Mouse (Mus musculus) limb, embryonic 14.5 days (tissue): ENCODE data around the gene Oas1e. TPM values are rescaled to one million over a fixed set of nuclear protein-coding genes. Genes with fewer than 3 reads are reported as not detected.

Experiments used
- ATAC-seq: fragments of 200-750 bp; cut with Nextera tagmentation; 2 replicates; pipeline ENCODE4 v1.8.0; 2017; ENCODE audit warnings: low read depth, moderate number of reproducible peaks, moderate TSS enrichment; ENCODE audit not compliant: low FRiP score
- DNase-seq: peaks from one replicate; pipeline ENCODE4 v3.0.0-alpha.2; 2015; ENCODE audit warnings: low spot score
- H3K27ac ChIP-seq: fragments of 300-500 bp; sonication (generic); replicated peaks from 2 replicates; pipeline ENCODE4 v1.5.1; 2014; ENCODE audit warnings: low read depth, mild to moderate bottlenecking, low read length, moderate library complexity, mixed read lengths
- H3K27me3 ChIP-seq: fragments of 300-500 bp; sonication (generic); 2 replicates; pipeline ENCODE4 v1.6.1; 2014; ENCODE audit warnings: low read length, mixed read lengths; ENCODE audit not compliant: control insufficient read depth, insufficient read depth
- H3K36me3 ChIP-seq: fragments of 300-500 bp; sonication (generic); 2 replicates; pipeline ENCODE4 v1.6.1; 2014; ENCODE audit warnings: mild to moderate bottlenecking, low read length, moderate library complexity, mixed read lengths; ENCODE audit not compliant: control insufficient read depth, insufficient read depth
- H3K4me1 ChIP-seq: fragments of 300-500 bp; sonication (generic); 2 replicates; pipeline ENCODE4 v1.6.1; 2014; ENCODE audit warnings: antibody characterized with exemption, low read length, mixed read lengths; ENCODE audit not compliant: control insufficient read depth, insufficient read depth
- H3K4me2 ChIP-seq: fragments of 300-500 bp; sonication (generic); replicated peaks from 2 replicates; pipeline ENCODE4 v1.6.1; 2014; ENCODE audit warnings: low read depth, mild to moderate bottlenecking, low read length, moderate library complexity; ENCODE audit not compliant: severe bottlenecking
- H3K4me3 ChIP-seq: fragments of 300-500 bp; sonication (generic); replicated peaks from 2 replicates; pipeline ENCODE4 v1.5.1; 2014; ENCODE audit warnings: low read length
- H3K9ac ChIP-seq: fragments of 300-500 bp; sonication (generic); 2 replicates; pipeline ENCODE4 v1.6.1; 2014; ENCODE audit warnings: mild to moderate bottlenecking, low read depth, low read length, moderate library complexity; ENCODE audit not compliant: severe bottlenecking
- H3K9me3 ChIP-seq: fragments of 300-500 bp; sonication (generic); 2 replicates; pipeline ENCODE4 v1.6.1; 2016; ENCODE audit warnings: low read length; ENCODE audit not compliant: control insufficient read depth
- POLR2A ChIP-seq: fragments of 200-500 bp; IDR thresholded peaks from 2 replicates; pipeline ENCODE4 v1.8.0; 2012; ENCODE audit warnings: inconsistent platforms, mild to moderate bottlenecking, moderate library complexity, borderline replicate concordance; ENCODE audit not compliant: insufficient read depth, insufficient read length; ENCODE audit errors: extremely low read depth
- WGBS: fragments of 180-500 bp; shearing (Covaris S2); extraction: QIAGEN DNeasy Blood & Tissue Kit; methylation state at CpG from one replicate; pipeline ENCODE4 v1.1.7; 2014; 5-methylcytosine and 5-hydroxymethylcytosine counted together
- polyA plus RNA-seq, 2 experiments: library from polyadenylated mRNA; depleted of rRNA in 1 of 2; stranded (reverse) in 1 of 2; unstranded in 1 of 2; fragments of >200 nt; fragmentation: Nextera tagmentation in 1 of 2; extraction: Ambion mirVana in 1 of 2; gene quantifications; 2 replicates each; pipeline versions ENCODE4 v1.2.1 to v1.2.3; 2012 to 2014

Gene Oas1e
- polyA plus RNA-seq, 2 experiments, result not detected

DNA sequence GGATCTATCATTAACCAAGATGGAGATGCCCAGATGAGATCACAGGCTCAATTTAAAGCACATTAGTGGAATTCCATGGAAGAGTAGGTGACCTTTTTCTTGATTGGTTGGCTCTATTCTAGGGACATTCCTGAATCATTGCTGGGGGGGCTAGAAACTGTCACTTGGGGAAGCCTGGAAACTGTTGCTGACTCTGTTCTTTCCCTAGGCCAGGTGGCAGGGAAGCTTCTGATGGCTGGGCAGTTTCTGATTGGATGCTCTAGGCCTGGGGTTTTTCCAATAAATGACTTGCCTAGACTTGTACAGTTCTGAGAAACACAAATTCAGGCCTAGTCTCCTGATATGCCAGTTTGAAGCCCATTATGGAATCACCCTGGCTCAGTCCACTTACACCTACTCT lies 23.7 kb upstream of the Oas1e start:
- H3K9ac ChIP-seq, result no peak overlapping the region
- H3K4me2 ChIP-seq, result no peak overlapping the region
- H3K36me3 ChIP-seq, result no peaks in the 10 kb centered on the region
- no peak for ATAC-seq
- no peaks in the 10 kb centered on the region for H3K27me3 ChIP-seq
- no peak for TF ChIP-seq POLR2A
- no peak for DNase-seq
- peaks cover 10% of the 10 kb centered on the region; the same call in 1 of the 2 replicates for H3K9me3 ChIP-seq
- no peak overlapping the region for H3K4me3 ChIP-seq
- no peaks in the 10 kb centered on the region for H3K4me1 ChIP-seq
- H3K27ac ChIP-seq, result no peak overlapping the region

DNA sequence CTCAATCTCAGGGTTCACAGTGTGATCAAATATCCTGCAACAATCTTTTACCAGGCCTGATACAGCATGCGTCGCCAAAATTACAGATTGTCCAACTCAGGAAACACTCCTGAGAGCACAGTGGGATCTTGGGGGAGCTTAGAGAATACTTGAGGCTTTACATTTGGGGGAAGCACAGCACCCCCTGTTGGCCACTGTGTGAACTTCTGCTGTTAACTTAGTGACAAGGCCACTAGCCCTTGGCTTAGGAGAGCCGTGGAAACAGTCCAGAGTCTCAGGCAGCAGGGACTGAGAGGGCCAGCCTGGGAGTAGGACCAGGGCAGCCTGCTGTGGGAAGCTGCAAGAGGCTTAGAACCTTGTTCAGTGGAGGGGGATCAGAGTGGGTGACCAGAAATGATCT lies 20.6 kb upstream of the Oas1e start:
- H3K4me1 ChIP-seq, result peaks cover 4% of the 10 kb centered on the region; the same call in 1 of the 2 replicates
- no peak overlapping the region for H3K27ac ChIP-seq
- H3K4me2 ChIP-seq, result no peak overlapping the region
- WGBS, result 48% methylated on average over 3 of the region's 3 CpGs
- H3K4me3 ChIP-seq, result no peak overlapping the region
- no peaks in the 10 kb centered on the region for H3K27me3 ChIP-seq
- H3K36me3 ChIP-seq, result no peaks in the 10 kb centered on the region
- H3K9ac ChIP-seq, result no peak overlapping the region
- TF ChIP-seq POLR2A, result no peak
- ATAC-seq (no peak), DNase-seq (no peak)
- peaks cover 10% of the 10 kb centered on the region; the same call in 1 of the 2 replicates for H3K9me3 ChIP-seq

DNA sequence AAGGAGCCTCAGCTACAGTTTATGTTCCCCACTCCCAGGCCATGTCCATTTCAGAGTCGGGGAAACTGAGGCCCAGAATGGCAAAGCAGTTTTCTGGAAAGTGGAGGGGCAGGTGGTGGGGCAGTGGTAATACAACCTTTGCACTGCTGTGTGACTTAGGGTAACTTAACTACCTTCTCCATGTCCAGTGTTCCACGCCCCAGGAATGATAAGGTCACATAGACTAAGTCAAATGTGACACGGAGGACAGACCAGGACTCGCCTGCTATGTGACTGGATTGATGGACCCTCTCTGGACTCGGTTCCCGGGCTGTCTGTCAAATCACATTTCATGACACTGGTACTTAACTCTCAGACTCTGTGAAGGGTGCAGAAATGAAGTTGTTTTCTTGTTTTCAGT lies 17.7 kb upstream of the Oas1e start:
- ATAC-seq (no peak), DNase-seq (no peak)
- Histone ChIP-seq H3K27ac (no peak overlapping the region), H3K27me3 (no peaks in the 10 kb centered on the region), H3K4me1 (peaks cover 4% of the 10 kb centered on the region; the same call in 1 of the 2 replicates), H3K9me3 (no peaks in the 10 kb centered on the region), H3K4me2 (peak overlapping the region; percentile 57), H3K36me3 (no peaks in the 10 kb centered on the region), H3K4me3 (peak overlapping the region; percentile 24), H3K9ac (peak overlapping the region; percentile 1; the same call in 1 of the 2 replicates)
- TF ChIP-seq POLR2A, result no peak
- 85% methylated on average over 6 of the region's 6 CpGs for WGBS

DNA sequence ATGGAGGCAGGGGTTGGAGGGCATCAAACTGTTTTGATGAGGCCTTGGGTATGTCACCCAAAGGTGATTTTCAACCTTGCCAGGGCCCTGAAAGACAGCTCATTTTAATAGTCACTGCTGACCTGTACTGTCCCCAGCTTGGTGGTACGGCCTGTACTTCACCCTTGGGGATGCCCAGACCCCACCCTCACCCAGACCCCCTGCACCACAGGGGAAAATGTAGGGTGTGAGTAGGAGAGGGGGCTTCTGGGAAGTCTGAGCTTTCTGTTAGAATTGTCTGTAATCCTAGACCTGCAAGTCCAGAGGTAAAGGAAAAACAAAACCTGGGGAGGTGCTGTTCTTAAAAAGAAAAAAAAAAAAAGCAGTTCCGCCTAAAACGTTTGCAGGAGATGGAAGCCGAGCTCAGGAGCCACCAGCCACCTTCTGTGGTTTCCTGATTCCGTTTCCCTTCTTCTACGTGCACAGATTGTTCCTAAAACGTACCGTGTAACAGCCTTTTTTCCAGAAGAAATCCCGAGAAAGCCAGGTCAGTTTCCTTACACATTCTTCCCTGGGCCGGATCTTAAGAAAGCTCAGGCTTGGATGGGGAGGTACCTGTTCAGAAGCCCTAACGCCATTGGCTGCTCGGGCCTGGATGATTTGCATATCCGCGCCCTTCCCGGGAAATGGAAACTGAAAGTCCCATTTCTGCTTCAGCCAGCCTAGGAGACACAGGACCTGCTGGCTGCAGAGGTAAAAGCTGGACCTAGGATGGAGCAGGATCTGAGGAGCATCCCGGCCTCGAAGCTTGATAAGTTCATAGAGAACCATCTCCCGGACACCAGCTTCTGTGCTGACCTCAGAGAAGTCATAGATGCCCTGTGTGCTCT lies 16.9 kb upstream of the Oas1e start, which contains the start of gene Oas1c:
TSS of gene Oas1c (minus strand) at position 564 of the 869 bp plus-strand sequence.
- WGBS, result 4% methylated on average over 18 of the region's 18 CpGs
- H3K27me3 ChIP-seq, result no peaks in the 10 kb centered on the region

DNA sequence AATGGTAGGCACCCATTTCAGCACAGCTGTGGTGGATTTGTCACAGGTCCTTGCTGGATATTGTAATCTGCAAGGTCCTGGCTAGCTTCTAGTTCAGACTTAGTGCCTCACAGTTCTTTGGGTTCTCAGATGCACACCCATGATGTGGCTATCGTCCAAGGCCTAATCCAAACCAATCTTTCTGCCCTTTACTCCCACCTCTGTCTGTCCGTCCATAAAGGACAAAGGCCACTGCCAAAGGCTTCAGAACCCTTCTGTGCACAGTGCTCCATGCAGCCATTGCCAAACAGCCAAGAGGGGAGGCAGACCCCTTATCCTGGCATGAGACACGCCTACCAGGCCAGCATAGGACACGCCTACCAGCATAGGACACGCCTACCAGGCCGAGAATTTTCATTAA lies 13.8 kb upstream of the Oas1e start:
- Histone ChIP-seq H3K4me3 (no peak overlapping the region), H3K27me3 (no peaks in the 10 kb centered on the region), H3K4me1 (peaks cover 4% of the 10 kb centered on the region; the same call in 1 of the 2 replicates), H3K9ac (no peak overlapping the region), H3K36me3 (no peaks in the 10 kb centered on the region), H3K4me2 (no peak overlapping the region), H3K9me3 (no peaks in the 10 kb centered on the region), H3K27ac (no peak overlapping the region)
- TF ChIP-seq POLR2A, result no peak
- ATAC-seq (no peak), DNase-seq (no peak)
- 40% methylated on average over 6 of the region's 6 CpGs for WGBS

More for the DNA sequence above, 16.9 kb upstream of the Oas1e start, which contains the start of gene Oas1c:
- Histone ChIP-seq H3K9ac (peak within 1 kb of the TSS; percentile 51), H3K36me3 (no peaks in the 10 kb centered on the region), H3K4me3 (peak within 1 kb of the TSS; percentile 24), H3K4me2 (peak within 1 kb of the TSS; percentile 57), H3K27ac (peak within 1 kb of the TSS; percentile 73), H3K4me1 (peaks cover 4% of the 10 kb centered on the region; the same call in 1 of the 2 replicates), H3K9me3 (no peaks in the 10 kb centered on the region)
- ATAC-seq, result peak; percentile 90
- DNase-seq, result peak; percentile 86
- no peak for TF ChIP-seq POLR2A
